Mouse (Mus musculus) testis, adult 2 months (tissue): ENCODE measurements around the gene Stil. TPM values are rescaled to one million over a fixed set of nuclear protein-coding genes. Genes with fewer than 3 reads are reported as not detected.

Experiments
- H3K27ac ChIP-seq: fragments of 200-500 bp; 2 replicates; pipeline ENCODE4 v1.5.1; 2012; ENCODE audit warnings: low read depth, low read length; ENCODE audit not compliant: control insufficient read depth, insufficient read depth
- H3K27me3 ChIP-seq: fragments of 200-500 bp; 2 replicates; pipeline ENCODE4 v1.6.1; 2012; ENCODE audit warnings: mild to moderate bottlenecking, low read length, moderate library complexity; ENCODE audit not compliant: control insufficient read depth, insufficient read depth
- H3K36me3 ChIP-seq: fragments of 200-500 bp; 2 replicates; pipeline ENCODE4 v1.6.1; 2012; ENCODE audit warnings: mild to moderate bottlenecking, low read length; ENCODE audit not compliant: control insufficient read depth, insufficient read depth
- H3K4me1 ChIP-seq: fragments of 200-500 bp; 2 replicates; pipeline ENCODE4 v1.6.1; 2012; ENCODE audit warnings: low read length; ENCODE audit not compliant: control insufficient read depth, insufficient read depth
- H3K4me3 ChIP-seq: fragments of 200-500 bp; 2 replicates; pipeline ENCODE4 v1.5.1; 2012; ENCODE audit warnings: low read depth, mild to moderate bottlenecking, low read length, moderate library complexity, mixed read lengths; ENCODE audit not compliant: control insufficient read depth
- CTCF ChIP-seq: fragments of 200-500 bp; IDR thresholded peaks from 2 replicates; pipeline ENCODE4 v1.5.1; 2012; ENCODE audit warnings: low read depth, mild to moderate bottlenecking, inconsistent platforms, low read length, moderate library complexity; ENCODE audit not compliant: control insufficient read depth, insufficient read depth, insufficient replicate concordance
- POLR2A ChIP-seq: fragments of 200-500 bp; IDR thresholded peaks from 2 replicates; pipeline ENCODE4 v1.6.1; 2012; ENCODE audit warnings: low read depth, mild to moderate bottlenecking, inconsistent platforms, low read length, moderate library complexity; ENCODE audit not compliant: control insufficient read depth
- polyA plus RNA-seq: library from polyadenylated mRNA; depleted of rRNA; stranded (reverse); fragments of >200 nt; gene quantifications from 2 replicates; pipeline ENCODE4 v1.2.3, GENCODE M21; 2012

Gene Stil
- polyA plus RNA-seq, 1 experiment = 10.2 TPM

DNA sequence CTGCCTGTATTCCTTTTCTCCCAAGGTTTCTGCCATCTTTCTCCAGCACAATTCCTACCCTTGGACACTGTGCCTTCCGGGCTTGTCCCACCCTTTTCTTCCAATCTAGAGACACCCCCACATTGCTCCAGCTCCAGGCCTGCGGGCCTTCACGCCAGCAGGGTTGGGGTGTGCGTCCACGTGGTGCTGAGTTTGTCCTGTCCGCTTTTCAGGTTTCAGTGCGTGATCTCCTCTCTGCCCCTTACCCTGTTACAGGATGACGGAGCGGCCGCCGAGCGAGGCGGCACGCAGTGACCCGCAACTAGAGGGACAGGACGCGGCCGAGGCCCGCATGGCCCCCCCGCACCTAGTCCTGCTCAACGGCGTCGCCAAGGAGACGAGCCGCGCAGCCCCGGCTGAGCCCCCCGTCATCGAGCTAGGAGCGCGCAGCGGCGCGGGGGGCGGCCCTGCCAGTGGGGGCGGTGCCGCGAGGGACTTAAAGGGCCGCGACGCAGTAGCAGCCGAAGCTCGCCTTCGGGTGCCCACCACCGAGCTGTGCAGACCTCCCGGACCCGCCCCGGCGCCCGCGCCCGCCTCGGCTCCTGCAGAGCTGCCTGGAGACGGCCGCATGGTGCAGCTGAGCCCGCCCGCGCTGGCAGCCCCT is 63.0 kb downstream of the Stil start:
- Histone ChIP-seq H3K27me3 (peaks cover 4% of the 10 kb centered on the region), H3K4me3 (peak overlapping the region; percentile 84), H3K4me1 (peaks cover 24% of the 10 kb centered on the region), H3K27ac (no peak overlapping the region), H3K36me3 (no peaks in the 10 kb centered on the region)
- TF ChIP-seq POLR2A (no peak), CTCF (no peak)

DNA sequence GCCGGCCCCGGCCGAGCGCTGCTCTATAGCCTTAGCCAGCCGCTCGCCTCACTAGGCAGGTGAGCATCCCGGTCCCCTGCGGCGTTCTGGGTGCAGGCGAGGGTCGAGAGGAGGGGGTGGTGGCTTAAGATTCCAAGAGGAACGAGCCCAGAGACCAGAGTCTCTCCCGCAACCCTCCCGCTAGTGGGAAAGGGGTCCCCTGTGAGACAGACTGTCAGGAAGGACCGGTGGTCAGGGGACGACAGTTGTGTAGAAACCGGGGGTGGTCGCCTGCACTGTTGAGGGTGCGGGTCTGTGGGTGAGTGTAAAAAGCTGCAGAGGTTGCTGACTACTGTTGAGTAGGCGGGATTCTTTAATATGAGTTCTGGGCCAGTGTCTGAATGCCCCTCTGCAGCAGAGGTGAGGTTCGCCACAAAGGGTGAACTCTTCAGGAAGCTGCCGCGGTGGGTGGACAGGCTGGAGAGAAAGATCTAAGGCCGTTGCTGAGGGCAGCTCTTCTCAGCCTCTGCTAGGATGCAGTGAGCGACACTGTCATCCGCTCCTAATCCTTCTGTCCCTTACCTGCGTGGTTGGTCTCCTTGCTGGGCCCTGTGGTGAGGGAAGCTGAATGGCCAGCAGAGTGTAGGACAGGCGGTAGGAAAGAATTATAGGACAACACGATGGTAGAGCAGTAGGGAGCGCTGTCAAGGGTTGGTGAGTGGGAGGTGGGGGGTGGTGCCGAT is 63.7 kb downstream of the Stil start:
- peaks cover 24% of the 10 kb centered on the region for H3K4me1 ChIP-seq
- no peaks in the 10 kb centered on the region for H3K36me3 ChIP-seq
- no peak for TF ChIP-seq POLR2A
- no peak for TF ChIP-seq CTCF
- peaks cover 3% of the 10 kb centered on the region for H3K27me3 ChIP-seq
- H3K4me3 ChIP-seq = peak overlapping the region; percentile 84
- H3K27ac ChIP-seq = no peak overlapping the region

- Histone ChIP-seq H3K27ac (no peak overlapping the region), H3K27me3 (no peaks in the 10 kb centered on the region), H3K4me3 (no peak overlapping the region), H3K36me3 (no peaks in the 10 kb centered on the region), H3K4me1 (no peaks in the 10 kb centered on the region)
- no peak for TF ChIP-seq CTCF
- no peak for TF ChIP-seq POLR2A
Observed at GRCm38 (mm10) chr4:115071668-115072067, 71.7 kb downstream of the Stil start.

DNA sequence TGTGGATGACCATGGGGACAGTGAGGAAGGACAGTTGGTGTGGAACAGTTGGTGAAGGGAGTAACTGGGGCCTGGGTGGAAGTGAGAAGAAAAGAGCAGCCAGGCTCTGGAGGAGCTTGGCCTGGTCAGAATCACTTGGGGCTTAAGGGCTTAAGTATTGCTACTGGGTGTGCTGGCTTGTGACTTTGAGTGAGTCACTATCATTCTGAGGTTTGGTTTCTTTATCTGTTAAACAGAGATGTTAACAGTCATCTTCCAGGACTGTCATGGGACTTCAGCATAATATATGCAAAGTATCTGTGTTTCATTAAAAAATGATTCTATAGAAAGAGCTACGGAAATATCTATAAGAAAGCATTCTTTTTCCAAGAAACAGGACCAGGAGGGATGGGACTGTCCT is 74.8 kb downstream of the Stil start:
- TF ChIP-seq POLR2A (no peak), CTCF (no peak)
- H3K36me3 ChIP-seq = no peaks in the 10 kb centered on the region
- no peak overlapping the region for H3K4me3 ChIP-seq
- H3K4me1 ChIP-seq = no peaks in the 10 kb centered on the region
- H3K27ac ChIP-seq = no peak overlapping the region
- no peaks in the 10 kb centered on the region for H3K27me3 ChIP-seq

DNA sequence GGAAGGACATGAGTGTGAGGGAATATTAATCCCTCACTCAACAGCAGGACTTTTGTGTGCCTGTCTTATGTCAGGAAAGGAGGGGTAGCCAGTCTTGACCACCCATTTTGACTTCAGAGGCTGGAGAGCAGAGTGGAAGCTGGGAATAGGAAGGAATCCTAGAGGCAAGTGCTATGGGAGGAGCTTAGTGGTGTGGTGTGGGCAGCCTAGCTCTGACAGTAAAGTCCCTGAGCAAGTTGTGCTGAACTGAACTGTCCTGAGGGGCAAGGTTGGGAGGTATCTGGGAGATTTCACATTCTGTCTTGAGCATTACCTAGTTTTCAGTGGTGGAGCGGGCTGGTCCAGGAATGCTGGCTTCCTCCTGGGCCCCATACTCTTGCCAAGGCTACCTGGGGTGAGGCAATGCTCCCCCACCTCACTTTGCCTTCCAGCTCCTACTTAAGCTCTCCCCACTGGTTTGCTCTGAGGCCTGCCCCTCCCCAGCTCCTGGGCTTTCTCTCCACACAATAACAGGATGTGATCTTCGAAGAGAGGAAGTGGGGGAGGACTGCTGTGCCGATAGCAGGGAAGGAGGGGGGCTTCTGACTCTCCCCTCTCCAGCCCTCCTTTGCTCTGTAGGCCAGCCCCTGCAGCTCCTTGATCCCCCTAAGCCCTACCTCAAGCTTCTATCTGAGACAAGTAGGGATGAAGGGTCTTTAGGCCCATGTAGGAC is 75.4 kb downstream of the Stil start:
- Histone ChIP-seq H3K27ac (no peak overlapping the region), H3K27me3 (no peaks in the 10 kb centered on the region)
- no peak for TF ChIP-seq POLR2A
- TF ChIP-seq CTCF = no peak

GRCm38 (mm10) chr4:115078892-115079820 is 79.2 kb downstream of the Stil start:
- H3K27ac ChIP-seq = no peak overlapping the region
- no peak for TF ChIP-seq POLR2A
- no peak for TF ChIP-seq CTCF
- no peaks in the 10 kb centered on the region for H3K27me3 ChIP-seq
- no peak overlapping the region for H3K4me3 ChIP-seq
- H3K4me1 ChIP-seq = no peaks in the 10 kb centered on the region
- no peaks in the 10 kb centered on the region for H3K36me3 ChIP-seq

More for the DNA sequence above, 75.4 kb downstream of the Stil start:
- Histone ChIP-seq H3K4me1 (no peaks in the 10 kb centered on the region), H3K4me3 (no peak overlapping the region), H3K36me3 (no peaks in the 10 kb centered on the region)

DNA sequence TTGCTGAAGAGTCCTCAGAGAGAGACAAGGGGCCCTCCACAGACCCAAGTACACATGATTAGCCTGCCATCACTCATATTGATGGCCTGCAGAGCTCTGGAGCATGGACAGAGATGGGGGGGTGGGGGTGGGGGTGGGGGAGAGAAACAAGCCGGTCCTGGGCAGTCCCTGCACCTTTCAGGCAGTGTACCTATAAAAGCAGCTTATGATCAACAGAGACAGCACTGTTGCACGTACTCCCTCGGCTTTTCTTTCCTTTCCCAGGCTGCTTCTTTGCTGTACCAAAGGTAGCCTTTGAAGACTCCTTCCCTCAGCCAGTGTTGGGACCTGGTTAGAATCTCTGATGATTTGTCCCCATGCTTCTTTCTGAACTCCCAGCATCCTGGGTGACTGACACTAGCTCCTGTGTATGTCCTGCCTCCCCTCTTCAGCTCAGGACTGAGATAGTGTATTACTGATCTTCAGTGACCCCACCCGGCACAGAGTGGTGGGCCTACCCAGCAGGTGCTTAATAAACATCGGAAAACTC is 79.9 kb downstream of the Stil start:
- no peaks in the 10 kb centered on the region for H3K27me3 ChIP-seq
- no peaks in the 10 kb centered on the region for H3K36me3 ChIP-seq
- no peak overlapping the region for H3K4me3 ChIP-seq
- TF ChIP-seq POLR2A (no peak), CTCF (no peak)
- H3K4me1 ChIP-seq = no peaks in the 10 kb centered on the region
- H3K27ac ChIP-seq = no peak overlapping the region
